Mouse (Mus musculus) inflammation-experienced regulatory T-cells, adult 6 months (primary cell): Measurements from ENCODE around the gene Tubb4a. TPM values are rescaled to one million over a fixed set of nuclear protein-coding genes. Genes with fewer than 3 reads are reported as not detected.
A peak's percentile ranks its signal among the peaks of the same experiment; 100 is the strongest.
"Not testable (repeated sequence)": the region's sequence is repeated elsewhere in the genome, so short reads cannot be mapped to it uniquely, and the experiment has no call there.

Source experiments
- ATAC-seq: one replicate; pipeline ENCODE4 v1.8.0; 2017
- polyA plus RNA-seq, 3 experiments: library from polyadenylated mRNA; unstranded; fragments of 100-300 nt; shearing (Covaris generic); gene quantifications; one replicate each; pipeline ENCODE4 v1.2.1; 2017

Gene Tubb4a
- polyA plus RNA-seq = 1 to 10 TPM; 2.2 to 5.4 (median 3.9) TPM

GRCm38 (mm10) chr17:57087049-57087832 is at the start of gene Tubb4a:
Gene Tubb4a (minus strand): TSS chr17:57087782.
- no peak for ATAC-seq

GRCm38 (mm10) chr17:57135635-57136034 is 48.1 kb upstream of the Tubb4a start:
- ATAC-seq = no peak

- no peak for ATAC-seq
These were observed 47.1 kb upstream of the Tubb4a start for GRCm38 (mm10) chr17:57134693-57135092.

GRCm38 (mm10) chr17:57134021-57134420 is 46.4 kb upstream of the Tubb4a start:
- not testable (repeated sequence) for ATAC-seq

- peak; percentile 86 for ATAC-seq
These were observed 44.2 kb upstream of the Tubb4a start for GRCm38 (mm10) chr17:57131793-57132192.

GRCm38 (mm10) chr17:57125853-57126622 is 38.5 kb upstream of the Tubb4a start:
- no peak for ATAC-seq

- ATAC-seq = no peak
These were observed 37.2 kb upstream of the Tubb4a start for GRCm38 (mm10) chr17:57124792-57125191.

- no peak for ATAC-seq
These were observed 35.9 kb upstream of the Tubb4a start for GRCm38 (mm10) chr17:57123192-57124118.

GRCm38 (mm10) chr17:57121856-57122255 is 34.3 kb upstream of the Tubb4a start:
- no peak for ATAC-seq

- no peak for ATAC-seq
These were observed 31.2 kb upstream of the Tubb4a start for GRCm38 (mm10) chr17:57118524-57119349.

GRCm38 (mm10) chr17:57116801-57117200 is 29.2 kb upstream of the Tubb4a start:
- no peak for ATAC-seq

GRCm38 (mm10) chr17:57112768-57113474 is 25.3 kb upstream of the Tubb4a start:
- no peak for ATAC-seq

GRCm38 (mm10) chr17:57110005-57110404 is 22.4 kb upstream of the Tubb4a start:
- ATAC-seq = no peak

GRCm38 (mm10) chr17:57108666-57109171 is 21.1 kb upstream of the Tubb4a start:
- ATAC-seq = peak; percentile 64

GRCm38 (mm10) chr17:57108040-57108665 is 20.6 kb upstream of the Tubb4a start:
- no peak for ATAC-seq

GRCm38 (mm10) chr17:57107064-57107463 is 19.5 kb upstream of the Tubb4a start:
- no peak for ATAC-seq

- ATAC-seq = peak; percentile 10
These were observed 18.4 kb upstream of the Tubb4a start for GRCm38 (mm10) chr17:57106035-57106368.

GRCm38 (mm10) chr17:57105181-57106034 is 17.8 kb upstream of the Tubb4a start, which contains the start of gene Tnfsf9:
Gene Tnfsf9 (plus strand): TSS chr17:57105325.
- ATAC-seq = peak; percentile 56

GRCm38 (mm10) chr17:57104496-57104895 is 16.9 kb upstream of the Tubb4a start:
- ATAC-seq = no peak
